Mouse (Mus musculus) CH12.LX (cell line): Measurements from ENCODE around the gene 1700029P11Rik. TPM values are rescaled to one million over a fixed set of nuclear protein-coding genes. Genes with fewer than 3 reads are reported as not detected.

Experiments used
- DNase-seq: peaks from one replicate; pipeline ENCODE4 v3.0.0-alpha.2; 2013; ENCODE audit errors: extremely low read depth
- H3K27ac ChIP-seq: 2 replicates; pipeline ENCODE4 v1.5.1; 2012; ENCODE audit warnings: low read depth, mild to moderate bottlenecking, control low read depth, moderate library complexity; ENCODE audit not compliant: insufficient read depth
- H3K27me3 ChIP-seq: replicated peaks from 2 replicates; pipeline ENCODE3; 2012; ENCODE audit warnings: inconsistent platforms
- H3K36me3 ChIP-seq, 2 experiments: replicated peaks in 1 of 2; 2 replicates each; pipeline versions ENCODE3 to v1.6.1; 2012; ENCODE audit warnings: inconsistent platforms in 1 of 2, low read length in 1 of 2, mild to moderate bottlenecking in 1 of 2, mixed read lengths in 1 of 2, moderate library complexity in 1 of 2; ENCODE audit not compliant: control insufficient read depth in 1 of 2, insufficient read depth in 1 of 2
- H3K4me1 ChIP-seq, 2 experiments: 2 replicates each; pipeline ENCODE4 v1.6.1; 2012; ENCODE audit warnings: inconsistent platforms in 1 of 2, moderate library complexity in 1 of 2; ENCODE audit not compliant: insufficient read depth in 2 of 2, control insufficient read depth in 1 of 2
- H3K4me2 ChIP-seq: 2 replicates; pipeline ENCODE4 v1.6.1; 2012; ENCODE audit warnings: low read depth, mild to moderate bottlenecking, control low read depth; ENCODE audit not compliant: poor library complexity, insufficient read depth, severe bottlenecking
- H3K4me3 ChIP-seq, 3 experiments: fragments of 150-350 bp in 1 of 3; sonication (generic) in 1 of 3; replicated peaks in 1 of 3; 2 replicates each; pipeline versions ENCODE3 to v1.5.1; 2011 to 2012; ENCODE audit warnings: low read depth in 2 of 3, low read length in 2 of 3, mild to moderate bottlenecking in 2 of 3, moderate library complexity in 2 of 3, control low read depth in 1 of 3, improper control_type of control experiment in 1 of 3, inconsistent platforms in 1 of 3, mixed read lengths in 1 of 3; ENCODE audit not compliant: poor library complexity in 1 of 3
- H3K79me2 ChIP-seq: replicated peaks from 2 replicates; pipeline ENCODE4 v1.6.1; 2012; ENCODE audit warnings: mild to moderate bottlenecking, moderate library complexity; ENCODE audit not compliant: control insufficient read depth, poor library complexity, insufficient read depth, severe bottlenecking; ENCODE audit errors: extremely low read depth
- H3K9ac ChIP-seq: 2 replicates; pipeline ENCODE4 v1.6.1; 2012; ENCODE audit warnings: low read depth, mild to moderate bottlenecking, control low read depth, moderate library complexity; ENCODE audit not compliant: insufficient read depth
- H3K9me3 ChIP-seq: replicated peaks from 2 replicates; pipeline ENCODE3; 2012; ENCODE audit warnings: low read length, inconsistent platforms, mixed read lengths
- CHD1 ChIP-seq: IDR thresholded peaks from 2 replicates; pipeline ENCODE4 v1.6.1; 2012; ENCODE audit warnings: low read depth, low read length, improper control_type of control experiment, inconsistent platforms
- CTCF ChIP-seq, 2 experiments: IDR thresholded peaks in 1 of 2; conservative IDR thresholded peaks in 1 of 2; 2 replicates each; pipeline ENCODE4 v1.5.1; 2011 to 2012; ENCODE audit warnings: low read depth in 2 of 2, low read length in 2 of 2, improper control_type of control experiment in 1 of 2, inconsistent platforms in 1 of 2, mild to moderate bottlenecking in 1 of 2, moderate library complexity in 1 of 2
- ELF1 ChIP-seq: IDR thresholded peaks from 2 replicates; pipeline ENCODE4 v1.6.1; 2014; ENCODE audit warnings: low read depth, mild to moderate bottlenecking, inconsistent platforms, low read length, improper control_type of control experiment
- GABPA ChIP-seq: IDR thresholded peaks from 2 replicates; pipeline ENCODE4 v1.6.1; 2012; ENCODE audit warnings: low read depth, low read length, improper control_type of control experiment, inconsistent platforms; ENCODE audit not compliant: insufficient replicate concordance
- IRF4 ChIP-seq: IDR thresholded peaks from 2 replicates; pipeline ENCODE4 v1.6.1; 2014; ENCODE audit warnings: low read depth, mild to moderate bottlenecking, inconsistent platforms, low read length, improper control_type of control experiment
- JUND ChIP-seq: conservative IDR thresholded peaks from 2 replicates; pipeline ENCODE4 v1.6.1; 2011; ENCODE audit warnings: low read depth, low read length, improper control_type of control experiment
- KAT2A ChIP-seq: IDR thresholded peaks from 2 replicates; pipeline ENCODE4 v1.6.1; 2012; ENCODE audit warnings: low read length, improper control_type of control experiment, inconsistent platforms; ENCODE audit not compliant: insufficient replicate concordance
- MAX ChIP-seq: IDR thresholded peaks from 2 replicates; pipeline ENCODE4 v1.6.1; 2011; ENCODE audit warnings: low read length, improper control_type of control experiment
- MEF2A ChIP-seq: IDR thresholded peaks from 2 replicates; pipeline ENCODE4 v1.6.1; 2014; ENCODE audit warnings: low read depth, mild to moderate bottlenecking, inconsistent platforms, low read length, improper control_type of control experiment, borderline replicate concordance
- NRF1 ChIP-seq: IDR thresholded peaks from 2 replicates; pipeline ENCODE4 v1.6.1; 2014; ENCODE audit warnings: low read depth, mild to moderate bottlenecking, inconsistent platforms, low read length, improper control_type of control experiment, moderate library complexity
- POLR2A ChIP-seq: IDR thresholded peaks from 2 replicates; pipeline ENCODE4 v1.6.1; 2011; ENCODE audit warnings: low read depth, mild to moderate bottlenecking, improper control_type of control experiment, low read length
- POLR2AphosphoS2 ChIP-seq: IDR thresholded peaks from 2 replicates; pipeline ENCODE4 v1.6.1; 2011; ENCODE audit warnings: low read depth, low read length, improper control_type of control experiment
- SMC3 ChIP-seq: IDR thresholded peaks from 2 replicates; pipeline ENCODE4 v1.6.1; 2011; ENCODE audit warnings: low read depth, low read length, improper control_type of control experiment
- UBTF ChIP-seq: IDR thresholded peaks from 2 replicates; pipeline ENCODE4 v1.6.1; 2012; ENCODE audit warnings: low read depth, mild to moderate bottlenecking, inconsistent platforms, low read length, improper control_type of control experiment, moderate library complexity
- USF1 ChIP-seq: IDR thresholded peaks from 2 replicates; pipeline ENCODE4 v1.6.1; 2014; ENCODE audit warnings: low read depth, mild to moderate bottlenecking, inconsistent platforms, low read length, improper control_type of control experiment
- USF2 ChIP-seq: conservative IDR thresholded peaks from 2 replicates; pipeline ENCODE4 v1.6.1; 2011; ENCODE audit warnings: low read depth, low read length, improper control_type of control experiment
- ZMIZ1 ChIP-seq: IDR thresholded peaks from 2 replicates; pipeline ENCODE4 v1.6.1; 2012; ENCODE audit warnings: low read depth, mild to moderate bottlenecking, inconsistent platforms, low read length, improper control_type of control experiment
- dilution Hi-C: fragments of 300-500 bp; cut with MboI; formaldehyde crosslinking; loops from 2 replicates; pipeline ENCODE4 v1.14.3; 2020; ENCODE audit warnings: low sequenced_read_pairs; ENCODE audit not compliant: extremely low pct_unique_long_range_greater_than_20kb, extremely low pct_ligation_motif_present
- in situ Hi-C: fragments of 300-500 bp; cut with MboI; formaldehyde crosslinking; loops from 3 replicates; pipeline ENCODE4 v1.14.3; 2019; ENCODE audit warnings: low sequenced_read_pairs, low pct_ligation_motif_present, low pct_unique_long_range_greater_than_20kb, mixed read lengths
- polyA plus RNA-seq: library from polyadenylated mRNA; unstranded; fragments of >175 nt; gene quantifications from 2 replicates; pipeline ENCODE4 v1.2.1, GENCODE M21; 2012; ENCODE audit warnings: low read depth; ENCODE audit not compliant: insufficient read length
- total RNA-seq, 2 experiments: library from RNA; depleted of rRNA; stranded (reverse); fragments of 300-350 nt in 1 of 2; fragments of >200 nt in 1 of 2; gene quantifications; 2 replicates each; pipeline ENCODE4 v1.2.3; 2012 to 2014

Gene 1700029P11Rik
- total and polyA plus RNA-seq, 3 experiments = not detected

DNA sequence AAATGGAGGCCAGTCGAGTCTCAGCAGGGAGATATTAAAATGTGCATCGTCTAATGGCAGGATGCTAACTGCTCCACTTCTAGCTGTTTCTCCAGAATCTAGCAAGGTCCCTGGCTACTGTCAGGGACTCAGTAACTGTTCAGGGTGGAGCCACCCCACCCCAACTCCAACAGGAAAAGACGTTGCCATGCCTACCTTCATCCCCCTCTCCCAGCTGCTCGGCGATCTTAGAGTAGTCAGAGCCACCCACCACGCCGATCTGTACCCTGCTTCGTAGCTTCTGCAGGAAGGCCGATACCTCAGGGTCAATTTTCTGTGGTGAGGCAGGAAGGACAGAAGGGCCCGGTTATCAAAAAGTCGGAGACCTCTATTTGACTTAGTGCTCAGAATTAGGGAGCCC lies 22.7 kb upstream of the 1700029P11Rik start:
- no peak for TF ChIP-seq POLR2A
- TF ChIP-seq CHD1 = no peak
- TF ChIP-seq JUND = no peak
- peaks cover 0 to 22% of the 10 kb centered on the region in 2 experiments; a peak in 2 of 4 replicates for H3K4me1 ChIP-seq
- peaks cover 40 to 60% of the 10 kb centered on the region in 2 experiments for H3K36me3 ChIP-seq
- dilution Hi-C loops (no loop called here), in situ Hi-C loops (no loop called here)
- DNase-seq = no peak
- no peak overlapping the region for H3K4me3 ChIP-seq
- H3K27me3 ChIP-seq = no peaks in the 10 kb centered on the region
- no peak overlapping the region for H3K4me2 ChIP-seq
- no peaks in the 10 kb centered on the region for H3K9me3 ChIP-seq
- no peak overlapping the region for H3K9ac ChIP-seq
- H3K27ac ChIP-seq = no peak overlapping the region
- peaks cover 18% of the 10 kb centered on the region for H3K79me2 ChIP-seq

DNA sequence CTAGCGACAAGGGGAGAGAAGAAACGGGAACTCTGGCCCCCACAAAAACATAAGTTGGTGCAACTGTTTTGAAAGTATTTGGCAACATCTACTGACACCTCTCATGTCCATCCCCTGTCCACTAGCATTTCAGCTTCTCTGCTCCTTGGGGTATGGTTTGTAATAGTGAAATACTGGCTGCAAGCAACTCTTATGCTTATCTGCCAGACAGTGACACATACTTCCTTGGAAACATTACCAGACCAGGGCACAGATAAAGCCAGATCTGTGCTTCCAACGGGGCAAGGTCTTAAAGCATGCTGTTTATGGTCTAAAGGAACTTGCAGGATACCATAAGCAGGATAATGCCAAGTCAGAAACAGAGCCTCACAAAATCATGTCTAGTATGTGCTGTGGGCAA lies 21.4 kb upstream of the 1700029P11Rik start:
- TF ChIP-seq USF2 (no peak), POLR2AphosphoS2 (no peak), MEF2A (no peak), NRF1 (no peak), MAX (no peak), SMC3 (no peak), KAT2A (no peak), JUND (no peak), CTCF (conservative IDR thresholded peaks at IDR 0.05 in 1 of 2, IDR thresholded peaks at IDR 0.05 in 1 of 2; ENCODE audit: low read depth in 2 of 2, low read length in 2 of 2) (no peak), ZMIZ1 (no peak), GABPA (no peak), USF1 (no peak), UBTF (no peak), ELF1 (no peak), IRF4 (no peak)
- Histone ChIP-seq H3K4me1 (peaks cover 0 to 22% of the 10 kb centered on the region in 2 experiments; a peak in 2 of 4 replicates), H3K36me3 (peaks cover 30 to 48% of the 10 kb centered on the region in 2 experiments), H3K9ac (peak overlapping the region; percentile 11; the same call in 1 of the 2 replicates), H3K27me3 (no peaks in the 10 kb centered on the region), H3K4me3 (no peak overlapping the region), H3K9me3 (no peaks in the 10 kb centered on the region), H3K79me2 (peaks cover 18% of the 10 kb centered on the region), H3K27ac (no peak overlapping the region), H3K4me2 (no peak overlapping the region; the same call in 1 of the 2 replicates)
- in situ Hi-C loops = no loop called here
- dilution Hi-C loops = no loop called here
- DNase-seq = no peak
